Mouse (Mus musculus): ENCODE data around the gene Primpol. TPM values are rescaled to one million over a fixed set of nuclear protein-coding genes. Genes with fewer than 3 reads are reported as not detected.

Gene Primpol
- total and polyA plus RNA-seq, 3 experiments = 7.1 to 11.6 TPM; not detected in 1

GRCm38 (mm10) chr8:46598114-46598513 is 18.9 kb downstream of the Primpol start:
- H3K4me1 ChIP-seq (ENCODE audit: control insufficient read depth in 1 of 2, insufficient read depth in 2 of 2, low read length in 2 of 2) = peaks cover 34 to 61% of the 10 kb centered on the region in 2 experiments
- H3K4me3 ChIP-seq (ENCODE audit: control insufficient read depth in 1 of 2, insufficient read depth in 1 of 2, low read depth in 2 of 2, low read length in 2 of 2) = no peak overlapping the region
- TF ChIP-seq TAL1 (IDR thresholded peaks at IDR 0.05; ENCODE audit: low read length) = no peak
- no peak for TF ChIP-seq JUND (IDR thresholded peaks at IDR 0.05; ENCODE audit: low read depth, low read length)
- no peak for TF ChIP-seq ZNF384 (IDR thresholded peaks at IDR 0.05; ENCODE audit: low read depth, low read length)
- TF ChIP-seq SMC3 (IDR thresholded peaks at IDR 0.05; ENCODE audit: low read depth, low read length) = no peak
- TF ChIP-seq CHD1 (IDR thresholded peaks at IDR 0.05; ENCODE audit: low read depth, low read length) = no peak
- TF ChIP-seq NELFE (IDR thresholded peaks at IDR 0.05; ENCODE audit: low read depth, low read length) = no peak
- no peak for TF ChIP-seq CHD2 (IDR thresholded peaks at IDR 0.05; ENCODE audit: low read length)
- TF ChIP-seq TCF12 (IDR thresholded peaks at IDR 0.05; ENCODE audit: low read depth, low read length) = no peak
- no peak for TF ChIP-seq MAX (IDR thresholded peaks at IDR 0.05; ENCODE audit: low read length)
- TF ChIP-seq TBP (IDR thresholded peaks at IDR 0.05; ENCODE audit: low read depth, low read length) = no peak
- no peak for TF ChIP-seq USF2 (IDR thresholded peaks at IDR 0.05; ENCODE audit: borderline replicate concordance in 1 of 2, insufficient read depth in 1 of 2, low read depth in 1 of 2, low read length in 2 of 2)
- no peak for TF ChIP-seq MYC (IDR thresholded peaks at IDR 0.05; ENCODE audit: low read depth, low read length)
- no peak for TF ChIP-seq KAT2A (conservative IDR thresholded peaks at IDR 0.05; ENCODE audit: low read depth, low read length)
- no peak for TF ChIP-seq MYB (IDR thresholded peaks at IDR 0.05; ENCODE audit: low read depth, low read length)
- no peak for TF ChIP-seq RAD21 (IDR thresholded peaks at IDR 0.05; ENCODE audit: low read depth, low read length)
- no peak for TF ChIP-seq USF1 (IDR thresholded peaks at IDR 0.05; ENCODE audit: low read depth, low read length)
- TF ChIP-seq ZMIZ1 (IDR thresholded peaks at IDR 0.05; ENCODE audit: low read depth, low read length) = no peak
- H3K36me3 ChIP-seq (ENCODE audit: control insufficient read depth in 1 of 2, insufficient read depth in 2 of 2, low read length in 2 of 2) = peaks cover 0 to 67% of the 10 kb centered on the region in 2 experiments; a peak in 2 of 4 replicates
- H3K9me3 ChIP-seq (replicated peaks; ENCODE audit: insufficient read depth, low read length) = no peaks in the 10 kb centered on the region
- H3K27ac ChIP-seq (ENCODE audit: control insufficient read depth, low read depth, low read length) = peak overlapping the region; percentile 24; the same call in 1 of the 2 replicates
- no peaks in the 10 kb centered on the region; the same call in 1 of the 2 replicates for H3K79me2 ChIP-seq (ENCODE audit: control insufficient read depth, insufficient read depth, low read length, poor library complexity)
- H3K9ac ChIP-seq (ENCODE audit: control insufficient read depth, low read depth, low read length, poor library complexity, severe bottlenecking) = no peak overlapping the region
- no peaks in the 10 kb centered on the region for H3K27me3 ChIP-seq (ENCODE audit: control insufficient read depth in 1 of 2, insufficient read depth in 2 of 2, low read length in 2 of 2)
- DNase-seq (ENCODE audit: low read depth, low spot score) = peak; percentile 26

DNA sequence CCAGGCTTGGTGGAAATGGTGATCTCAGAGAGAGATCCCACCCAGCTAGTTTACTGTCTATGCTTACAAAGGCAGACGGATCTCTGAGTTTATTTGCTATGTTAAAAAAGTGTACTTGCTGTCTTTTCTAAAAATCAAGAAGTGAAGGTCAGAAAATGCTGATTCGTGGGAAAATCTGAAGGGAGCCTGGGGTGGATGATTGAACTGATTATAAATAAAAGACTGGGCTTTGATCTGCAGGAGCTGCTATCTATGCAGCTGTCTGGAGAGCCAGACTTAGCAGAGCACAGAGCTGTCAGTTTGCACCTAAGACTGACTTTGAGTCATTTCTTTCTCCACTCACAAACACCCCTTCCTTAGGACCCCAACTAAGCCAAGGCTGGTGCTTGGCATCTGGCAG is 19.6 kb downstream of the Primpol start:
- Histone ChIP-seq H3K9ac (ENCODE audit: control insufficient read depth, low read depth, low read length, poor library complexity, severe bottlenecking) (no peak overlapping the region), H3K79me2 (ENCODE audit: control insufficient read depth, insufficient read depth, low read length, poor library complexity) (no peaks in the 10 kb centered on the region; the same call in 1 of the 2 replicates), H3K4me3 (ENCODE audit: control insufficient read depth in 1 of 2, insufficient read depth in 1 of 2, low read depth in 2 of 2, low read length in 2 of 2) (no peak overlapping the region), H3K27ac (ENCODE audit: control insufficient read depth, low read depth, low read length) (peak overlapping the region; percentile 31), H3K27me3 (ENCODE audit: control insufficient read depth in 1 of 2, insufficient read depth in 2 of 2, low read length in 2 of 2) (no peaks in the 10 kb centered on the region), H3K4me1 (ENCODE audit: control insufficient read depth in 1 of 2, insufficient read depth in 2 of 2, low read length in 2 of 2) (peaks cover 34 to 65% of the 10 kb centered on the region in 2 experiments), H3K36me3 (ENCODE audit: control insufficient read depth in 1 of 2, insufficient read depth in 2 of 2, low read length in 2 of 2) (peaks cover 0 to 71% of the 10 kb centered on the region in 2 experiments; a peak in 2 of 4 replicates), H3K9me3 (replicated peaks; ENCODE audit: insufficient read depth, low read length) (no peaks in the 10 kb centered on the region)
- peak; percentile 58 for TF ChIP-seq RCOR1 (IDR thresholded peaks at IDR 0.05; ENCODE audit: low read depth, low read length)
- TF ChIP-seq SMC3 (IDR thresholded peaks at IDR 0.05; ENCODE audit: low read depth, low read length) = no peak; the same call in 1 of the 2 replicates
- no peak for TF ChIP-seq POLR2AphosphoS5 (IDR thresholded peaks at IDR 0.05; ENCODE audit: borderline replicate concordance, low read depth, low read length)
- peak; percentile 69 for TF ChIP-seq MAFK (IDR thresholded peaks at IDR 0.05; ENCODE audit: borderline replicate concordance, low read depth, low read length)
- peak; percentile 23 for DNase-seq (ENCODE audit: low read depth, low spot score)
